Comparison of ENCODE assay signal across 31 mouse cellular contexts in genomic region chr8:111701380-111701779, GRCm38 (mm10). TPM values are rescaled to one million over a fixed set of nuclear protein-coding genes. Genes with fewer than 3 reads are reported as not detected.
DNase-seq lines count a peak whose midpoint lies in the region; ATAC-seq and TF ChIP-seq lines count a peak whose summit lies in the region.
"Had no signal": no experiment of that assay in that cellular context is flagged by ENCODE, and none has a peak within 500 bp of the region (broad histone marks: within the 10 kb centered on the region; RNA-seq: fewer than 3 reads in every experiment).

No protein-coding gene starts in this region.

- no peaks in the 10 kb centered on the region; the same call in 1 of the 2 replicates for H3K4me1 ChIP-seq in stomach, embryonic 15.5 days
- no peaks in the 10 kb centered on the region for H3K4me1 ChIP-seq in stomach, postnatal 0 days (replicated peaks; ENCODE audit: control insufficient read depth, insufficient read depth)
- peaks cover 4% of the 10 kb centered on the region for H3K4me1 ChIP-seq in intestine, postnatal 0 days (replicated peaks; ENCODE audit: control insufficient read depth, insufficient read depth, low read length)
- H3K4me1 ChIP-seq: embryonic facial prominence, embryonic 12.5 days; embryonic facial prominence, embryonic 15.5 days had no signal

- H3K9me3 ChIP-seq in stomach, embryonic 15.5 days, result no peaks in the 10 kb centered on the region
- no peaks in the 10 kb centered on the region for H3K9me3 ChIP-seq in stomach, postnatal 0 days (ENCODE audit: control insufficient read depth, low read length)
- H3K9me3 ChIP-seq in intestine, postnatal 0 days (ENCODE audit: control insufficient read depth), result no peaks in the 10 kb centered on the region
- H3K9me3 ChIP-seq: embryonic facial prominence, embryonic 12.5 days; embryonic facial prominence, embryonic 15.5 days; G1E; heart, embryonic 12.5 days had no signal

- H3K27ac ChIP-seq in gastrocnemius, adult 2 months, result no peak overlapping the region
- peak overlapping the region; percentile 44; the same call in 1 of the 2 replicates for H3K27ac ChIP-seq in stomach, embryonic 15.5 days
- no peak overlapping the region for H3K27ac ChIP-seq in stomach, postnatal 0 days (replicated peaks)
- H3K27ac ChIP-seq in intestine, postnatal 0 days (ENCODE audit: low read depth, low read length), result peak overlapping the region; percentile 63
- H3K27ac ChIP-seq: embryonic facial prominence, embryonic 12.5 days; embryonic facial prominence, embryonic 15.5 days; hindbrain, embryonic 14.5 days; hindbrain, postnatal 0 days had no signal

- ATAC-seq in stomach, embryonic 15.5 days (ENCODE audit: insufficient read depth, low FRiP score, low read depth), result peak; percentile 23; the same call in 1 of the 2 replicates
- no peak for ATAC-seq in stomach, postnatal 0 days (ENCODE audit: low FRiP score, low TSS enrichment)
- peak; percentile 62 for ATAC-seq in intestine, postnatal 0 days
- ATAC-seq: forebrain, embryonic 14.5 days; forebrain, postnatal 0 days; hindbrain, postnatal 0 days; inflammation-experienced regulatory T-cells, adult 6 months; Patski had no signal

- no peaks in the 10 kb centered on the region for H3K36me3 ChIP-seq in stomach, embryonic 15.5 days
- H3K36me3 ChIP-seq in stomach, postnatal 0 days (ENCODE audit: control insufficient read depth, insufficient read depth, low read length), result no peaks in the 10 kb centered on the region
- no peaks in the 10 kb centered on the region for H3K36me3 ChIP-seq in intestine, postnatal 0 days (ENCODE audit: control insufficient read depth, insufficient read depth)
- H3K36me3 ChIP-seq: embryonic facial prominence, embryonic 12.5 days; embryonic facial prominence, embryonic 15.5 days; G1E; heart, embryonic 12.5 days had no signal

- WGBS in stomach, embryonic 15.5 days, result 65% methylated on average over 9 of the region's 9 CpGs
- WGBS in stomach, postnatal 0 days, result 56% methylated on average over 9 of the region's 9 CpGs
- 47% methylated on average over 9 of the region's 9 CpGs for WGBS in intestine, postnatal 0 days

- no peak overlapping the region for H3K9ac ChIP-seq in stomach, embryonic 15.5 days
- no peak overlapping the region for H3K9ac ChIP-seq in stomach, postnatal 0 days (ENCODE audit: low read length)
- no peak overlapping the region for H3K9ac ChIP-seq in intestine, postnatal 0 days (ENCODE audit: low read depth, low read length)
- H3K9ac ChIP-seq: embryonic facial prominence, embryonic 12.5 days; embryonic facial prominence, embryonic 15.5 days; forebrain, postnatal 0 days; heart, embryonic 12.5 days; hindbrain, embryonic 14.5 days had no signal

- DNase-seq in gastrocnemius, adult 2 months, result peak; percentile 10
- no peak for DNase-seq in gastrocnemius, adult 8-10 months (ENCODE audit: low spot score in 2 of 2)
- no peak for DNase-seq in stomach, postnatal 0 days (ENCODE audit: low spot score)
- no peak for DNase-seq in cerebellum, postnatal 4 days (ENCODE audit: low spot score in 2 of 2)
- DNase-seq in lung, postnatal 14 days, result no peak
- DNase-seq: adrenal gland, adult 2 months; adrenal gland, postnatal 25 days; B cell, adult 2 months; cerebellum, adult 11-12 months; cerebellum, adult 8-10 months; cerebellum, postnatal 10 days; cerebellum, postnatal 36 days; forebrain, postnatal 0 days; gastrocnemius, postnatal 14 days; heart, adult 11 months; heart, postnatal 14 days; heart, postnatal 4 days had no signal

- H3K4me3 ChIP-seq in gastrocnemius, adult 2 months, result no peak overlapping the region
- H3K4me3 ChIP-seq in stomach, embryonic 15.5 days (replicated peaks), result no peak overlapping the region
- no peak overlapping the region for H3K4me3 ChIP-seq in stomach, postnatal 0 days (ENCODE audit: low read depth, low read length)
- no peak overlapping the region for H3K4me3 ChIP-seq in intestine, postnatal 0 days (ENCODE audit: low read depth, low read length)
- H3K4me3 ChIP-seq: embryonic facial prominence, embryonic 12.5 days; embryonic facial prominence, embryonic 15.5 days; heart, embryonic 12.5 days had no signal

- no peak for TF ChIP-seq CTCF in gastrocnemius, adult 2 months (IDR thresholded peaks at IDR 0.05)
- TF ChIP-seq CTCF in stomach, postnatal 0 days (IDR thresholded peaks at IDR 0.05; ENCODE audit: low read depth), result no peak
- no peak for TF ChIP-seq CTCF in intestine, postnatal 0 days (IDR thresholded peaks at IDR 0.05; ENCODE audit: low read depth)

- no peak overlapping the region for H3K4me2 ChIP-seq in stomach, embryonic 15.5 days
- H3K4me2 ChIP-seq in stomach, postnatal 0 days (replicated peaks; ENCODE audit: low read depth), result no peak overlapping the region
- H3K4me2 ChIP-seq in intestine, postnatal 0 days (replicated peaks; ENCODE audit: low read depth), result no peak overlapping the region
- H3K4me2 ChIP-seq: embryonic facial prominence, embryonic 12.5 days; embryonic facial prominence, embryonic 15.5 days; heart, embryonic 12.5 days; hindbrain, embryonic 14.5 days had no signal

- TF ChIP-seq EP300 in stomach, postnatal 0 days (optimal IDR thresholded peaks at IDR 0.05), result no peak

- intact Hi-C loops in gastrocnemius, adult 2 months (cut with DNase I), result no loop called here

- H3K27me3 ChIP-seq in stomach, embryonic 15.5 days (replicated peaks), result no peaks in the 10 kb centered on the region
- no peaks in the 10 kb centered on the region for H3K27me3 ChIP-seq in stomach, postnatal 0 days (ENCODE audit: control insufficient read depth, insufficient read depth, low read length)
- H3K27me3 ChIP-seq in intestine, postnatal 0 days (replicated peaks; ENCODE audit: control insufficient read depth, insufficient read depth, low read length), result no peaks in the 10 kb centered on the region
- H3K27me3 ChIP-seq: embryonic facial prominence, embryonic 12.5 days; embryonic facial prominence, embryonic 15.5 days; heart, embryonic 12.5 days; Patski had no signal

RNA-seq across cellular contexts. Expression of gene Ctrb1, which starts 10.6 kb away (rescaled TPM):
- total RNA-seq in gastrocnemius, adult 2 months (2021), result not detected
- under 1 TPM in 1 of 4 experiments, not detected in 3; 0.35 TPM for total RNA-seq in gastrocnemius, adult 8-10 months (2022)
- 3,283 and 4,119 TPM in 2 replicates for polyA plus RNA-seq in stomach, embryonic 15.5 days (2015; fragmentation: Nextera tagmentation; extraction: Ambion mirVana)
- 20.2 and 24.1 TPM in 2 replicates for polyA plus RNA-seq in stomach, postnatal 0 days (2015; fragmentation: Nextera tagmentation; extraction: Ambion mirVana)
- 75.8 and 118 TPM in 2 replicates for polyA plus RNA-seq in intestine, postnatal 0 days (2015; fragmentation: Nextera tagmentation; extraction: Ambion mirVana)
- total RNA-seq: adrenal gland, postnatal 25 days; CH12.LX; forebrain, postnatal 0 days; G1E; heart, postnatal 14 days; heart, postnatal 4 days; hindbrain, postnatal 0 days had no signal
- polyA plus RNA-seq: embryonic facial prominence, embryonic 12.5 days; forebrain, embryonic 11.5 days; forebrain, embryonic 14.5 days; forebrain, postnatal 0 days; G1E; heart, embryonic 12.5 days; hindbrain, embryonic 11.5 days; hindbrain, embryonic 14.5 days; hindbrain, postnatal 0 days; inflammation-experienced regulatory T-cells, adult 6 months; Patski had no signal

RNA-seq across cellular contexts. Expression of gene Bcar1, which starts 42.2 kb away (rescaled TPM):
- total RNA-seq in gastrocnemius, adult 2 months (2021), result 10 to 100 TPM; 10.8 to 12.6 TPM
- 10 to 100 TPM; 10.7 to 11.1 (median 10.8) TPM for total RNA-seq in gastrocnemius, adult 8-10 months (2022)
- 38.7 and 39.7 TPM in 2 replicates for polyA plus RNA-seq in stomach, embryonic 15.5 days (2015; fragmentation: Nextera tagmentation; extraction: Ambion mirVana)
- 22.6 and 27.4 TPM in 2 replicates for polyA plus RNA-seq in stomach, postnatal 0 days (2015; fragmentation: Nextera tagmentation; extraction: Ambion mirVana)
- polyA plus RNA-seq in intestine, postnatal 0 days (2015; fragmentation: Nextera tagmentation; extraction: Ambion mirVana), result 38.8 and 41.1 TPM in 2 replicates

RNA-seq across cellular contexts. Expression of gene Zfp1, which starts 58.2 kb away (rescaled TPM):
- total RNA-seq in gastrocnemius, adult 2 months (2021), result 1 to 10 TPM; 7.9 to 9.4 TPM
- 10 to 100 TPM in 1 of 4 experiments, 1 to 10 TPM in 3; 7.8 to 10.6 (median 8.7) TPM for total RNA-seq in gastrocnemius, adult 8-10 months (2022)
- polyA plus RNA-seq in stomach, embryonic 15.5 days (2015; fragmentation: Nextera tagmentation; extraction: Ambion mirVana), result 17.7 and 19.8 TPM in 2 replicates
- polyA plus RNA-seq in stomach, postnatal 0 days (2015; fragmentation: Nextera tagmentation; extraction: Ambion mirVana), result 10.5 and 10.9 TPM in 2 replicates
- 6.9 and 7.8 TPM in 2 replicates for polyA plus RNA-seq in intestine, postnatal 0 days (2015; fragmentation: Nextera tagmentation; extraction: Ambion mirVana)

Comparison
In these comparisons a context has a peak if more than half of its experiments do, and no peak if none do; other contexts are left out.
1. H3K27ac ChIP-seq: peak in stomach, embryonic 15.5 days (single experiment) and intestine, postnatal 0 days (single experiment); none in gastrocnemius, adult 2 months (single experiment) and stomach, postnatal 0 days (single experiment).
2. RNA of gene Ctrb1, which starts 10.6 kb away (polyA plus RNA-seq): 3,283 to 4,119 TPM in stomach, embryonic 15.5 days; 75.8 to 118 TPM in intestine, postnatal 0 days and 20.2 to 24.1 TPM in stomach, postnatal 0 days; every median in the first group is over 10 times any median in the second.